Mouse (Mus musculus) ES-E14 (cell line): Measurements from ENCODE around the gene Sh3bp4.

Experiments used
- CHD2 ChIP-seq: IDR thresholded peaks from 2 replicates; pipeline ENCODE4 v1.6.1; 2014; ENCODE audit warnings: mild to moderate bottlenecking, low read depth, low read length, inconsistent platforms
- HCFC1 ChIP-seq: IDR thresholded peaks from 2 replicates; pipeline ENCODE4 v1.6.1; 2012; ENCODE audit warnings: low read length, inconsistent platforms, borderline replicate concordance; ENCODE audit not compliant: insufficient read depth
- MAFK ChIP-seq: IDR thresholded peaks from 2 replicates; pipeline ENCODE4 v1.6.1; 2014; ENCODE audit warnings: mild to moderate bottlenecking, low read depth, low read length, inconsistent platforms; ENCODE audit not compliant: insufficient read depth
- ZC3H11A ChIP-seq: IDR thresholded peaks from 2 replicates; pipeline ENCODE4 v1.6.1; 2012; ENCODE audit warnings: low read depth, mild to moderate bottlenecking, inconsistent platforms, low read length, borderline replicate concordance
- ZNF384 ChIP-seq: IDR thresholded peaks from 2 replicates; pipeline ENCODE4 v1.6.1; 2012; ENCODE audit warnings: low read depth, low read length, inconsistent platforms

DNA sequence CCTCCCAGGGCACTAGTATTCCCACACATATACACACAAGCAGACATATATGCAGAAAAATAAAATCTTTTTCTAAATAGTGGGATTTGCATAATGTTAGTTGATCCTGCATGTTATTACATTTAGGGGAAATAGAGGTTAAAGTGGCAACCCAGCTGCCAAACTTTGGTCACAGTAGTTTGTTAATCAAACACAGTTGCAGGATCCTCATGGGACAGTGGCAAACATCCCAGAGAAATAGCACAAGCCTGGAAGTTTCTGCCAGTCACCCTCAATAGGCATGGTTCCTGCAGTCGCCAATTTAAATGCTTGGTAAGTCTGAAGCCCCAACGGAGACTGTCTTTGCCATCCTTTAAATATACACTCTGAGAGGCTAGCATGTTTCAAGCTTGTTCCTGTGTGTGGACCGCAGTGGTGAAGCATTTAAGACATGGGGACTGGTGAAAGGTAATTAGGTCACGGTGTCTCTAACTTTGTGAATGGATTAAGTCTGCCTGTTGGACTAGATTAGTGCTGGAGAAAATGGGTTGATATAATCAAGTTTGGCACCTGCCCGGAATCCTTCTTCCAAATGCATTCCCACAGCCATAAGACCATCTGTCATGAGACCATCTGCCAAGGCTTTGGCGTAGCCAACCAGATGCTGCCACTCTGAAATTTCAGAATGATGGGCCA is 114.0 kb downstream of the Sh3bp4 start:
- TF ChIP-seq MAFK (no peak), ZNF384 (no peak), CHD2 (no peak), HCFC1 (no peak), ZC3H11A (no peak)
